Mouse (Mus musculus) left cerebral cortex, adult 11 months (tissue): ENCODE measurements around the gene Slc9a9.
"Not testable (repeated sequence)": the region's sequence is repeated elsewhere in the genome, so short reads cannot be mapped to it uniquely, and the experiment has no call there.

Experiments used
- DNase-seq: peaks from one replicate; pipeline ENCODE4 v3.0.0; 2022; ENCODE audit warnings: low spot score

The Slc9a9 gene

GRCm38 (mm10) chr9:94669791-94670577 lies at the start of gene Slc9a9:
Gene Slc9a9 (plus strand): TSS chr9:94669909.
- peak; percentile 29 for DNase-seq

GRCm38 (mm10) chr9:94620342-94620741 lies 49.4 kb upstream of the Slc9a9 start:
- no peak for DNase-seq

- no peak for DNase-seq
Observed at GRCm38 (mm10) chr9:94620846-94621245, 48.9 kb upstream of the Slc9a9 start.

- DNase-seq = no peak
Observed at GRCm38 (mm10) chr9:94621902-94622301, 47.8 kb upstream of the Slc9a9 start.

- DNase-seq = no peak
Observed at GRCm38 (mm10) chr9:94626737-94627136, 43.0 kb upstream of the Slc9a9 start.

GRCm38 (mm10) chr9:94628948-94629347 lies 40.8 kb upstream of the Slc9a9 start:
- no peak for DNase-seq

- DNase-seq = not testable (repeated sequence)
Observed at GRCm38 (mm10) chr9:94634275-94634674, 35.4 kb upstream of the Slc9a9 start.

GRCm38 (mm10) chr9:94645631-94646030 lies 24.1 kb upstream of the Slc9a9 start:
- no peak for DNase-seq

GRCm38 (mm10) chr9:94647425-94647824 lies 22.3 kb upstream of the Slc9a9 start:
- no peak for DNase-seq

GRCm38 (mm10) chr9:94649991-94650390 lies 19.7 kb upstream of the Slc9a9 start:
- DNase-seq = peak; percentile 63

GRCm38 (mm10) chr9:94653198-94653597 lies 16.5 kb upstream of the Slc9a9 start:
- no peak for DNase-seq

- DNase-seq = no peak
Observed at GRCm38 (mm10) chr9:94653827-94654226, 15.9 kb upstream of the Slc9a9 start.

- DNase-seq = no peak
Observed at GRCm38 (mm10) chr9:94656265-94656664, 13.4 kb upstream of the Slc9a9 start.

- no peak for DNase-seq
Observed at GRCm38 (mm10) chr9:94659401-94660152, 10.1 kb upstream of the Slc9a9 start.

- DNase-seq = no peak
Observed at GRCm38 (mm10) chr9:94661768-94662167, 7.9 kb upstream of the Slc9a9 start.

GRCm38 (mm10) chr9:94665248-94665647 lies 4.5 kb upstream of the Slc9a9 start:
- no peak for DNase-seq

- peak; percentile 64 for DNase-seq
Observed at GRCm38 (mm10) chr9:94668589-94668988, 1.1 kb upstream of the Slc9a9 start.

- DNase-seq = no peak
Observed at GRCm38 (mm10) chr9:94670704-94671103, 995 bp downstream of the Slc9a9 start.

- DNase-seq = no peak
Observed at GRCm38 (mm10) chr9:94674704-94675103, 5.0 kb downstream of the Slc9a9 start.

GRCm38 (mm10) chr9:94678021-94678655 lies 8.4 kb downstream of the Slc9a9 start:
- DNase-seq = no peak

GRCm38 (mm10) chr9:94680468-94681094 lies 10.9 kb downstream of the Slc9a9 start:
- no peak for DNase-seq

- DNase-seq = peak; percentile 35
Observed at GRCm38 (mm10) chr9:94681095-94681487, 11.4 kb downstream of the Slc9a9 start.
